Mouse (Mus musculus): Measurements from ENCODE around the gene Drc7.

Drc7 gene

GRCm38 (mm10) chr8:95054927-95055510 is at the start of gene Drc7:
Gene Drc7, plus strand, starts transcription at chr8:95055103.
- WGBS, result 19% methylated on average over 2 of the region's 2 CpGs

- 82% methylated on average over 15 of the region's 15 CpGs for WGBS
These were observed 42.4 kb upstream of the Drc7 start for GRCm38 (mm10) chr8:95012442-95012919.

GRCm38 (mm10) chr8:95015866-95016265 is 39.0 kb upstream of the Drc7 start:
- 71% methylated on average over 4 of the region's 4 CpGs for WGBS

GRCm38 (mm10) chr8:95016684-95017083 is 38.2 kb upstream of the Drc7 start:
- WGBS, result 92% methylated on average over 4 of the region's 4 CpGs

GRCm38 (mm10) chr8:95017451-95017850 is 37.5 kb upstream of the Drc7 start, which contains the start of gene Adgrg3:
Gene Adgrg3, plus strand, starts transcription at chr8:95017692.
- WGBS, result 79% methylated on average over 11 of the region's 11 CpGs

- 88% methylated on average over 9 of the region's 9 CpGs for WGBS
These were observed 36.8 kb upstream of the Drc7 start for GRCm38 (mm10) chr8:95017969-95018635.

- 62% methylated on average over 12 of the region's 12 CpGs for WGBS
These were observed 34.6 kb upstream of the Drc7 start for GRCm38 (mm10) chr8:95020293-95020777.

GRCm38 (mm10) chr8:95020821-95021220 is 34.1 kb upstream of the Drc7 start:
- WGBS, result 84% methylated on average over 10 of the region's 10 CpGs

GRCm38 (mm10) chr8:95023201-95023600 is 31.7 kb upstream of the Drc7 start:
- 52% methylated on average over 8 of the region's 8 CpGs for WGBS

GRCm38 (mm10) chr8:95024387-95024786 is 30.5 kb upstream of the Drc7 start:
- 75% methylated on average over 4 of the region's 4 CpGs for WGBS

- WGBS, result 61% methylated on average over 2 of the region's 2 CpGs
These were observed 29.5 kb upstream of the Drc7 start for GRCm38 (mm10) chr8:95025421-95025820.

- WGBS, result 82% methylated on average over 7 of the region's 7 CpGs
These were observed 26.5 kb upstream of the Drc7 start for GRCm38 (mm10) chr8:95028391-95028790.

GRCm38 (mm10) chr8:95037106-95037925 is 17.6 kb upstream of the Drc7 start:
- whole genome bisulfite sequencing, result 40% methylated on average over 7 of the region's 7 CpGs

GRCm38 (mm10) chr8:95041883-95042784 is 12.8 kb upstream of the Drc7 start:
- WGBS, result 84% methylated on average over 6 of the region's 6 CpGs

GRCm38 (mm10) chr8:95044811-95045210 is 10.1 kb upstream of the Drc7 start:
- 68% methylated on average over 4 of the region's 4 CpGs for WGBS

GRCm38 (mm10) chr8:95046982-95047381 is 7.9 kb upstream of the Drc7 start:
- 77% methylated on average over 3 of the region's 3 CpGs for WGBS

- WGBS, result 76% methylated on average over 6 of the region's 6 CpGs
These were observed 6.8 kb upstream of the Drc7 start for GRCm38 (mm10) chr8:95047884-95048680.

- WGBS, result 81% methylated on average over 2 of the region's 2 CpGs
These were observed 5.3 kb upstream of the Drc7 start for GRCm38 (mm10) chr8:95049636-95050035.

- WGBS, result 71% methylated on average over 6 of the region's 6 CpGs
These were observed 465 bp upstream of the Drc7 start for GRCm38 (mm10) chr8:95054438-95054837.

- 91% methylated on average over 5 of the region's 5 CpGs for WGBS
These were observed 1.5 kb downstream of the Drc7 start for GRCm38 (mm10) chr8:95056414-95056813.

All from cerebral cortex, adult 2 months (tissue).